Mouse (Mus musculus): ENCODE measurements at regions not wholly inside any gene's neighbourhood (a gene's known extent, or its start where the extent isn't known, plus 50 kb on each side); places are given as distances from the start of the nearest gene placed in this dataset.

DNA sequence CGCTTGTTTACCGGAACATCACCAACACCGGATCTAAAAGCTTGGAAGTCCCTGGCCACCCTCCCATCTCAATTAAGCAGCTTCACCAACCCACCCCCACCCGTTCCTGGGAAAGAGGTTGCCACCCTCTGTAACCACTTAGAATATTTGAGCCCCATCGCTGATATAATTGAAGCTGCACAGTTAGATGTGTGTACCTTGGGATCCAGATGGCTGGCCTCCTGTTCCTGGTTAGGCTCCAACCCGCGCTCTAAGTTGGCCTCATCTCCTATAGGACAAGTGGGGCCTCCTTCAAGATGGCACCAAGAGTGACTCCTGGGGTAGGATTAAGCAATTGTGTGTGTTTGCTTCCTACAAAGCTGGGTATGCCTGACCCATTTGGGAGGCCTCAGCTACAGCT lies 61.6 kb upstream of the Hdhd5 start:
- no peak for TF ChIP-seq CTCF (IDR thresholded peaks at IDR 0.05; ENCODE audit: low read depth, low read length)
- no peak for TF ChIP-seq TAL1 (conservative IDR thresholded peaks at IDR 0.05; ENCODE audit: low read depth, low read length)
